Mouse (Mus musculus) embryo, embryonic 11.5 days (tissue): ENCODE measurements around the gene Ly6g6f.
A peak's percentile ranks its signal among the peaks of the same experiment; 100 is the strongest.

ENCODE experiments used
- DNase-seq: peaks from one replicate; pipeline ENCODE4 v3.0.0-alpha.2; 2012; ENCODE audit warnings: low read depth, low spot score

Ly6g6f gene

GRCm38 (mm10) chr17:35079778-35080177, 5.6 kb downstream of the Ly6g6f start:
- no peak for DNase-seq

DNA sequence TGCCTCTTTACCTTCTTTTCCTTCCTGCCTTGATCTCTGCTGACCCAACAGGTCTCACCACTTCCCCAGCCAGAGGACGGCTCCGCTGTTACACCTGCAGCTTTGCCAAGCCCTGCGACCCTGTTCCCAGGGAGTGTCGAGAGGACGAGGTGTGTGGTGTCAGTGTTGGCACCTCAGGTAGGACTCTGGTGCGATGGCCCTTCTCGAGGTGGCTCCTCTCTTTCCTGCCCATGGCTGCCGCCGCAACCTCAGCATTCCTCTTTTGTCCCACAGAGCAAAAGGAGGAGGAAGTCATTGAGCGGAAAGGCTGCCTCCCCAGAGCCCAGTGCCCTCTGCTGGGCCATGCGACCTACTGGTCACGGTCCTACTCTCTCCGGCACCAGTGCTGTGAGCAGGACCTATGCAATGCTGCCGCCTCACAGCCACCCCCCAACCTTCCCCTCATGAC, 7.6 kb downstream of the Ly6g6f start, which contains the start of gene Ly6g6d:
Gene Ly6g6d, minus strand, starts transcription at position 280 of the 448 bp plus-strand sequence.
- no peak for DNase-seq

DNA sequence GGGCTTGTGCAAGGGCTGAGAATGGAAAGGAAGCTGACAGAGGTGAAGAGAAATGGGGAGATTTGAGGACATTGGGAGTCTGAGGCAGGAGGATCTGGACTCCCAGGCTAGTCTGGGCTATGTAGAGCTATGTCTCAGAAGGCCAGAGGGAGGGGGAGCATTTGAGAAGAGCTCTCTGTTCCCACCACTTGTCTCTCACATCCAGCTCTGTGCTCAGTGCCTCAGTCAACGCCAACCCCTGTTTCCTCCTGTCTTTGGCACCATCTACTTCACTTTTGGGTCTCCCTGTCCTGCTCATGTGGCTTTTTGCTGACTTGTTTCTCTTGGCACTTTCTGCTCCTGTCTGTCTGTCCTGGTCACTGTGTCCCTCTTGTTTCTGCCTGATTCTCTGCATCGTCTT, 8.1 kb downstream of the Ly6g6f start:
- no peak for DNase-seq

- no peak for DNase-seq
Measured at GRCm38 (mm10) chr17:35076507-35077176, 8.8 kb downstream of the Ly6g6f start, which contains the start of gene Ly6g6e. Ly6g6e (plus strand) TSS chr17:35076902.

DNA sequence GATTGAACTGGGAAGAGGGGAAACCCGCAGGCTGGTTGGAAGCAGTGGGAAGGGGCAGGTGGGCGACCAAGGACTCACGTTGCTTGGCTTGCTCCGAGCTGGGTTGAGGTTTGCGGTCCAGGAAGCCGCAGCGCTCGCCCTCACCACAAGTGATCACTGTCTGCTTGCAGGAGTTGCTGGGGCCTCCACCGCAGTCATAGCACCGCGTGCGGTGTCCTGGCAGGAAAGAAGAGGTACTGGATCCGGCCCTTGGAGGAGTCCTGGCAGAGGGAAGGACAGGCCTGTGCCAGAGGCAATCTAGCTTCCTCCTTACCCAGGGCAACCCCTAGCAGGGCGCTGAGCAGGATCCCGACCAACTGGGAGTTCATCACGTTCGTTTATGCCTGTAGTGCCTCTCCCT, 11.3 kb downstream of the Ly6g6f start:
- DNase-seq: no peak

DNA sequence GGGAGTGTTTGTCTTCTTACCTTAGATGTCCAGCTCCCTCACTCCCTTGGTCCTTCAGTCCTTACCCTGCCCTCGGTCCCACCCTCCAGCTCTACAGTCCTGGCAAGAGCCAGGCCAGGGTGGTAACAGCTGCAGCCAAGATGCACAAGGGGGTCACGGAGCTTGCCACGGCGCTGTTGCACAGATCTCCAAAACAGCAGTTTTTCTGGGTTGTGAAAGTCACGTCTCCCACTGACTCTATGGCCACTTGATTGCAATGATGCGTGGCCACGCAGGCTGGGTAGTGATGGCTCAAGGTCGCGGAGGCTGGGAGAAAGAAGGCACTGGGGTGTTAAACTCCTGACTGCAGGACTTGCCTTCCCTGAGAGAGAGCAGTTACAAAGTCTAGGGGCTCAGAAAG, 14.0 kb downstream of the Ly6g6f start:
- DNase-seq: no peak

DNA sequence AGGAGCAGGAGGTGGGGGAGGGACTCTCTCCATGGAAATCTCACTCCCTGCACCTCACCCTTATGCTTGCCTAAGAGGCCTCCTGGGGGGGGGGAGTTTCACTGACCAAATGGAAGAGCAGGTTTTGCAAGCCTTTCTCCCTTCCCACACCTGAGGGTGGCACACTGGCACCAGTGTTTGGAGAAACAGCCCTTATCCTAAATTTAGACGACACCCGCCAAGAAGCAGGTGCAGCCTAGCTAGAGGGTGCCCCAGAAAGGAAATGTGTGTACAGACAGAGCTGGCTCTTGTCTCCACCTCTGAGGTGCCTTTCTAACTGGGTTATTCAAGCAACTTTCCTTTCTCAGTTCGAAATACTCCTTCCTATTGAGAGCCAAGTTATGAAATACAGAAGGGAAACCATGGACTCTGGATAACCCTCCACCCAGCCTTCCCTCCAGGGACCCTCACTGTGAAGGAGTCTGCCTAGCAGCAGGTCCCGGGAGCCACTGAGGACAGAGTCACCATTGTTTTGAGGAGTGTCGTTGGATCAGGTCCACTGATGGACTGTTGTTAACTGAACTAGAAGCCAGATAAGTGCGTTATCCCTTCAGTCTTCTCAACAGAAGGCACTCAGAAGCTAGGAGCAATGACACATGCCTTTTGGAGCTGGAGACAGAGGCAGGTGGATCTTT, 14.7 kb downstream of the Ly6g6f start:
- DNase-seq: no peak

DNA sequence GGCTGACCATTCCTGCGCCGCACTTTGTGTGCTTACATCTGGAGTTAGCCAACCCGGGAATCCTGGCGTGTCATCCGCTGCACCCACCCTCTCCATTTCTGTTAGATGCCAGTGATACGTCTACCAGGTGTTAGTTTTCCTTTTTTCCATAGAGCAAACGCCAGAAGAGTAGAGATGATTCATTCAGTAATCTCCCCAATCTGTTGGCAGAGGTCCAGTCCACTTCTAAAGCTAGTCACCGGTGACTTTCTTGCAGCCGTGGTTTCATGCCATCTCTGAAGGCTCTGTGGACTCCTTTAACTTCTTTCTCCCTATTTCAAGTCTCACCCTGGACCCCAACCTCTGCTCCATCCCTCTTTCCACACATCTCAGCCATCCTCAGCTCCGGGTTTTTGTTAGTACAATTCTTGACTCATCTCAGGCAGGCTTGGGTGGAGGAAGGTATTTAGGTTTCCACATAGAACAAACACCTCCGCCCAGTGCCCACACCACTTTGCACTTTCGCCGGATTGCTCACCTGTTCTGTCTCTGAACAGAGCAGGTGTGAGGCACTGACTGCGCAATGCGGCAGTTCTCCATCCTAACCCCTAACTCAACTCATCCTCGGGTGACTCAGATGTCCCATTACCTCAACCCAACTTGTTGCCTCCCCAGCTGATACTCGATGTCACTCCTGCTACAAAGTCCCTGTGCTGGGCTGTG, 17.0 kb downstream of the Ly6g6f start:
- no peak for DNase-seq

- DNase-seq: no peak
Measured at GRCm38 (mm10) chr17:35066084-35066483, 19.3 kb downstream of the Ly6g6f start, which contains the start of gene Mpig6b. Mpig6b (minus strand) TSS chr17:35066184.

DNA sequence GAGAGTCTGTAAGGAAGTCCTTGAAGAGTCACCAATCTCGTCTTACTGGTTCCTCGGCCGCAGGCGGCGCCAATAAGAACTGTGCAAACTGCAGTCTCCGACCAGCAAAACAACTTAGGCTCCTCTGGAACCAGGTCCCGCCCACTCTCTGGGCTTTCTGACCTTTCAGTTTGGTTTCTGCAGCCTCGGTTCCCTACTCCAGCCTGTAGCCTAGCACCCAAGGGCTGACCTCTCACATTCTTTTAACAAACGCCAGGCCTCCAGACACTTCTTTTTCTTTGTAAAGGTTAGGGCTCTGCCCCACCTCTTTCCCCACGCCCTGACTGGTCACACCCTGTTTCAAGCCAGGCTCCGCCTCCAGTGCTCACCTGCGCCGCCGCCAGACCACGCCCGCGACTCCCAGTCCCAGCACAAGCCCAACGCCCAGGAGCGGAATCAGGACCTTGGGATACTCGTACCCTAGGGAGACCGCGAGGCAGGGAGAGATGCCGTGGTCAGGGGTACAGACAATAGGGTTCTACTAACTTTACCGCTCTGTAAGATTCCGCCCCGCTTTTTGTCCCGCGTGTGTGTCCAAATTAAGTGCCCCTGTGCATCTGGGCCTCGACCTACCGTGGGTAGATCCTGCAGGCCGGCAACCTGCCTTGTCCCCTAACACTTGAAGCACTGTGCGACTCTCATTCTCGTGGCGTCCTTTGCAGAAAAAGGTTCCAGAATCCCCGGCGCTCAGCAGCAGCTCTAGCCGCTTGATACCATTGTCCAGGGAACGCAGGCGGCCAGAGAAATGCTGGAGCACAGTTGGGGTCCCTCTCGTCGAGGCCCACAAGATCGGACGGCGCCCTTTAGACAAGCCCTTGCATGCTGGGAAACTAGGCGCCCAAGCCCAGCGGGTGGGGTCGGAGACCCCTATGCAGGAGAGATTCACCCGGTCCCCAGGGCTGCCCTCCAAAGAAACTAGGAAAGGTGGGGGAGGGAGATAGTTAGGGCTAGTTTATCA, 20.2 kb downstream of the Ly6g6f start, which contains the start of gene Ly6g6c:
Gene Ly6g6c, plus strand, starts transcription at position 438 of the 997 bp plus-strand sequence.
- DNase-seq: no peak

- DNase-seq: no peak
Measured at GRCm38 (mm10) chr17:35064378-35064877, 21.0 kb downstream of the Ly6g6f start.

DNA sequence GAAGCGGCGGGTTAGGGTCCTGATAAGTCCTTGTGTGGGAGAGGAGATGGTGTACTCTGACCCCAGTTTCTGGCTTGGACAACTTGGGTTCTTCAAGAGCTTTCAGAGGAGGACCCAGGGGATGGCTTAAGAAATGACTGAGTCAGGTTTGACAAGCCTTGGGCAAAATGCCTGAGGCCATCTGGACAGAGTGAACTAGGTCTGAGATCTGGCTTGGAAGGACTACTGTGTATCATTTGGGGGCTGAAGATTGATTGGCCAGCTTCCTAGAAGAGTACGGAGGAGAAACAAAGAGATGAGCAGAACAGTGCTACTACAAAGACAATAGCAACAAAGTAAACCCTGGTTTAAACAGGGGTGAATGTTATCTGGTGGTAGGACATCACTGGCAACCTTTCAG, 21.9 kb downstream of the Ly6g6f start:
- no peak for DNase-seq

DNA sequence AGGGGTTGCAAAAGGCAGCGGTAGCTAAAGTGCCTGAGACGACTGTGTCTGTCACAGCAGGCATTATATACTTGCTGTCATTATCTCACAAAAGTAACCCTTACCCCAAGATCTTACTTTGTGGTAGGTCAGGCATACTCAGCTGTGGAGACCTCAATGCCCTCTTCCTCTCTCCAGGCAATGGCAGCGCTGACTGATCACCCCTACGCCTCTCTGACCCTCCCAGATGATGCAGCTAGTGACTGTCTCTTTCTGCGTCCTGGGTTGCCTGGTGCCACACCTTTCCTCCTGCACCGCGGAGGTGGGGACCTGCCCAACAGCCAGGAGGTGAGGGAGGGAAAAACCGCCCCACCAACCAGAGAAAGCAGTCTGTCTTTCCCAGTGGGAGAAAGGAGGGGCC, 24.1 kb downstream of the Ly6g6f start:
- no peak for DNase-seq

DNA sequence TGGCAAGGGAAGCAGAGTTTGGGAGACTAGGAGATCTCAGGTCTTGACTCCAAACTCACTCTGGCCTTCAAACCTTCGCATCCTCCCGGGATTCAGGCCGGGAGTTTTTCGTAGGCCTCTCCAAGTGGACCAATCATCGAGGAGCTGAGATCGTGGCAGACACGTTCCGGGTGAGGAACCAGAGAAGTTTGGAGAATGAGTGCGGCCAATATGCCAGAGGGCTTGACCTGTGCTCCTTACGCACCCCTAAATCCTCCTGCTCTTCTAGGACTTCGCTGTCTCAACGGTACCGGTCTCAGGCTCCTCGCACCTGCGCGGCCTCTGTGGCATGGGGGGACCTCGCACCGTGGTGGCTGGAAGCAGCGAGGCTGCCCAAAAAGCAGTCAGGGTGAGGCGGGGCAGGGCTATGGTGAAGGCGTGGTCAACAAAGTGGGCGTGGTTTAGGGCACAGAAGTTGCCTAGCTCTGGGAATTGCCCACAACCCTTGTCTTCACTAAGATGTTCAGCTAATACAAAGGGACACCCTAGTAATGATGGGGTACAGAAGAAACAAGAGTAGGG, 24.6 kb downstream of the Ly6g6f start:
- no peak for DNase-seq

DNA sequence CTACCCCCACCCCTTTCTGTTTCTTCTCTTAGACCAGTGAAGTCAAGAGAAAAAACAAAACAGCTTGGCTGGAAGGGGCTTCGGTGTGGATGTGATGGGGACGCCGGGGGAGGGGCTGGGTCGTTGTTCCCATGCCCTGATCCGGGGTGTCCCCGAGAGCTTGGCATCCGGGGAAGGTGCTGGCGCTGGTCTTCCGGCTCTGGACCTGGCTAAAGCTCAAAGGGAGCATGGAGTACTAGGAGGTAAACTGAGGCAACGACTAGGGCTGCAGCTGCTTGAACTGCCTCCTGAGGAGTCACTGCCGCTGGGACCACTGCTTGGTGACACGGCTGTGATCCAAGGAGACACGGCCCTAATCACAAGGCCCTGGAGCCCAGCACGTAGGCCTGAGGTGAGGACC, 25.3 kb downstream of the Ly6g6f start:
- DNase-seq: no peak

DNA sequence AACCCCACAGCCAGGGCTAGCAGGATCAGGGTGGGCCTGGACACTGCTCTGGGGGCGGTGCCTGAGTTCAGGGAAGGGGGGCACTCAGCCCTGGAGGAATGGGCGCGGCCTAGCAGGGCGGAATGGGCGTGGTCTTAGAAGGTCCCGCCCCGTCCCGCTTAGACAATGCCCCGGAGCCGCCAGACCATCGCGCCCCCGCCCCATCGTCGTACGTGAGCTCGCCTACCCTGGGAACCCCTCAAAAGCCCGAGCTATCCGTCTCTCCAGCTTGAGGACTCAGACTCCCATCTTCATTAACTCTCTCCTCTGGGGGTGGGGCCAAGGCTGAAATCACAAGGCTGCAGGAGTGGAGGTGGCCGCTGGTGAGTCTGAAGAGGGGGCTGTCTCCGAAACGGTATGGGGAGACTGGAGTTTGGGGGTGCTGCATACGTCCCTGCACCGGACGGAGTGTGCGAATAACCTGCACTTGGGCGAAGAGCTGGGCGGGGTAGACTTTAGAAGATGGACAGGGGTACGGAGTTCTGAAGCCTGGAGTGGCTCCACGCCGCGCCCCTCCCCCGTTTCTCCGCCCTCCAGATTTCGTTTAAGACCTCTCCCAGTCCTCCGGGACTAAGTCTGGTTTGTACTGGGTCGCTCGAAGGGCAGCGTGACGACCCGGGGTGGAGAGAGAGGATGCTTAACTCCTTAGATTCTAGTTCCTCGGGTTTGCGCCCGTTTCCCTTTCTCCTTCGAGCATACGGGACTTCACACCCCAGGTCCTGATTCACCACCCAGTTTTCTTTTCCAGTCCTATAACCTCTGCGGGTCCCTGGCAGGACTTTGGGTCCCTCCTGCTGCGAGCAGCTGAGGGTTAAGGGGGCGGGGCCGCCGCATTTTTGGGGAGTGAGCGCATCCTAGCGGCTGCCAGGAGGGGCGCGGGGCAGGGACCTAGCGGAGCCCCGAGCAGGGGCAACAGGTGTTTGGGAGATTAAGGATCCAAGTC, 26.2 kb downstream of the Ly6g6f start, which contains the start of gene Ddah2:
Gene Ddah2, plus strand, starts transcription at position 125 of the 982 bp plus-strand sequence.
- DNase-seq: peak; percentile 87

GRCm38 (mm10) chr17:35058316-35058715, 27.1 kb downstream of the Ly6g6f start:
- DNase-seq: no peak

DNA sequence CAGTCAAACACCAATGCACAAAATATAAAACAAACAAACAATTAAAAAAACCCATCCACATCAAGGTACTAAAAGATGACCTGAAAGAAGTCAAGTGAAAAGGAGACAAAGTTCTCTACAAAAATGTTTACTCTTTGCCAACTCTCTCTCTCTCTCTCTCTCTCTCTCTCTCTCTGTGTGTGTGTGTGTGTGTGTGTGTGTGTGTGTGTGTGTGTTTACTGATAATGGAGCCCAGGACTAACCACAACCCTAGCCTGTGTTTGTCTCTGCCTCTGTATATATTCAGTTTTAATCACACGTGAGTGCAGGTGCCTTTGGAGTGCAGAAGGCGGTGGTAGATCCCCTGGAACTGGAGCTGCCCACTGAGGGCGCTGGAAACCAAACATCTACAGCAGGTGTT, 28.3 kb downstream of the Ly6g6f start:
- DNase-seq: no peak
